Mouse (Mus musculus): ENCODE data around the gene Gm20388.

The Gm20388 gene

GRCm38 (mm10) chr8:122064353-122064752 lies 2153.7 kb downstream of the Gm20388 start:
- no peak for DNase-seq (ENCODE audit: low spot score in 2 of 2)

GRCm38 (mm10) chr8:122067783-122068505 lies 2157.3 kb downstream of the Gm20388 start:
- DNase-seq (ENCODE audit: low spot score in 2 of 2) = no peak

GRCm38 (mm10) chr8:122068609-122069008 lies 2158.0 kb downstream of the Gm20388 start:
- DNase-seq (ENCODE audit: low spot score in 2 of 2) = no peak

GRCm38 (mm10) chr8:122069281-122069680 lies 2158.6 kb downstream of the Gm20388 start:
- no peak for DNase-seq (ENCODE audit: low spot score in 2 of 2)

- no peak for DNase-seq (ENCODE audit: low spot score in 2 of 2)
These were observed 2160.6 kb downstream of the Gm20388 start for GRCm38 (mm10) chr8:122071193-122071592.

GRCm38 (mm10) chr8:122073964-122074363 lies 2163.3 kb downstream of the Gm20388 start:
- DNase-seq (ENCODE audit: low spot score in 2 of 2) = no peak

GRCm38 (mm10) chr8:122074442-122074841 lies 2163.8 kb downstream of the Gm20388 start:
- DNase-seq (ENCODE audit: low spot score in 2 of 2) = no peak

GRCm38 (mm10) chr8:122074977-122075376 lies 2164.3 kb downstream of the Gm20388 start:
- no peak for DNase-seq (ENCODE audit: low spot score in 2 of 2)

GRCm38 (mm10) chr8:122076183-122076842 lies 2165.7 kb downstream of the Gm20388 start:
- DNase-seq (ENCODE audit: low spot score in 2 of 2) = no peak

- DNase-seq (ENCODE audit: low spot score in 2 of 2) = no peak
These were observed 2167.7 kb downstream of the Gm20388 start for GRCm38 (mm10) chr8:122078321-122078720.

- peak in 1 of 2 experiments; percentile 59 for DNase-seq (ENCODE audit: low spot score in 2 of 2)
These were observed 2168.5 kb downstream of the Gm20388 start for GRCm38 (mm10) chr8:122079093-122079492.

- no peak for DNase-seq (ENCODE audit: low spot score in 2 of 2)
These were observed 2169.7 kb downstream of the Gm20388 start for GRCm38 (mm10) chr8:122080347-122080746.

- DNase-seq (ENCODE audit: low spot score in 2 of 2) = no peak
These were observed 2172.8 kb downstream of the Gm20388 start for GRCm38 (mm10) chr8:122083401-122083800.

- DNase-seq (ENCODE audit: low spot score in 2 of 2) = no peak
These were observed 2173.5 kb downstream of the Gm20388 start for GRCm38 (mm10) chr8:122084145-122084544.

GRCm38 (mm10) chr8:122084726-122085410 lies 2174.2 kb downstream of the Gm20388 start:
- DNase-seq (ENCODE audit: low spot score in 2 of 2) = no peak

GRCm38 (mm10) chr8:122086064-122086463 lies 2175.4 kb downstream of the Gm20388 start:
- no peak for DNase-seq (ENCODE audit: low spot score in 2 of 2)

GRCm38 (mm10) chr8:122088631-122089030 lies 2178.0 kb downstream of the Gm20388 start:
- DNase-seq (ENCODE audit: low spot score in 2 of 2) = no peak

- no peak for DNase-seq (ENCODE audit: low spot score in 2 of 2)
These were observed 2178.6 kb downstream of the Gm20388 start for GRCm38 (mm10) chr8:122089186-122089700.

GRCm38 (mm10) chr8:122092476-122092875 lies 2181.8 kb downstream of the Gm20388 start:
- no peak for DNase-seq (ENCODE audit: low spot score in 2 of 2)

GRCm38 (mm10) chr8:122098766-122099165 lies 2188.1 kb downstream of the Gm20388 start:
- no peak for DNase-seq (ENCODE audit: low spot score in 2 of 2)

GRCm38 (mm10) chr8:122099711-122100220 lies 2189.1 kb downstream of the Gm20388 start:
- no peak for DNase-seq (ENCODE audit: low spot score in 2 of 2)

- DNase-seq (ENCODE audit: low spot score in 2 of 2) = no peak
These were observed 2191.2 kb downstream of the Gm20388 start for GRCm38 (mm10) chr8:122101816-122102215.

All from urinary bladder, adult 18-20 months (tissue).